Mouse (Mus musculus): ENCODE results near the gene Tbc1d9. TPM values are rescaled to one million over a fixed set of nuclear protein-coding genes. Genes with fewer than 3 reads are reported as not detected.

Tbc1d9 gene
- polyA plus RNA-seq, 1 experiment from 2014 or later = 16.1 TPM

DNA sequence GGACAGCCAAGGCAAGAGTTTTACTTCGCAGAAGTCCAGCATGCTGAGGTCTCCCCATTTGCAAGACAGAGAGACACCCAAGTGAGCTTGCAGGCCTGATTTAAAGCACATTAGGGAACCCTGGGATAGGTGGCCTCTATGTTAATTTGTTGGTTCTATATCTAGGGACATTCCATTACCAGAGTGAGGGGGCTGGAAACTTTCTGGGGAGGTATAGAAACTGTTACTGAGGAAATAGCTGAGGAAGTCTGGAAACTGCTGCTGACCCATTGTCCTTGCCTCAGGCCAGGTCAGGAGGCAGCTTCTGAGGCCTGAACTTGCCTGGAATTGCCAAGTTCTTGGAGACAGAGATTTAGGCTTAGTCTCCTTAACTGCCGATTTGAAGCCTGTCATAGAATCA is 4.5 kb upstream of the Tbc1d9 start:
- H3K36me3 ChIP-seq = no peaks in the 10 kb centered on the region
- no peaks in the 10 kb centered on the region for H3K27me3 ChIP-seq
- 72% methylated on average over 2 of the region's 2 CpGs for WGBS
- no peak for ATAC-seq (replicated peaks)
- no peak overlapping the region for H3K9ac ChIP-seq (replicated peaks)
- peaks cover 8% of the 10 kb centered on the region for H3K4me1 ChIP-seq
- H3K9me3 ChIP-seq = no peaks in the 10 kb centered on the region
- no peak overlapping the region for H3K27ac ChIP-seq (replicated peaks)
- H3K4me2 ChIP-seq (replicated peaks) = no peak overlapping the region
- H3K4me3 ChIP-seq = no peak overlapping the region

DNA sequence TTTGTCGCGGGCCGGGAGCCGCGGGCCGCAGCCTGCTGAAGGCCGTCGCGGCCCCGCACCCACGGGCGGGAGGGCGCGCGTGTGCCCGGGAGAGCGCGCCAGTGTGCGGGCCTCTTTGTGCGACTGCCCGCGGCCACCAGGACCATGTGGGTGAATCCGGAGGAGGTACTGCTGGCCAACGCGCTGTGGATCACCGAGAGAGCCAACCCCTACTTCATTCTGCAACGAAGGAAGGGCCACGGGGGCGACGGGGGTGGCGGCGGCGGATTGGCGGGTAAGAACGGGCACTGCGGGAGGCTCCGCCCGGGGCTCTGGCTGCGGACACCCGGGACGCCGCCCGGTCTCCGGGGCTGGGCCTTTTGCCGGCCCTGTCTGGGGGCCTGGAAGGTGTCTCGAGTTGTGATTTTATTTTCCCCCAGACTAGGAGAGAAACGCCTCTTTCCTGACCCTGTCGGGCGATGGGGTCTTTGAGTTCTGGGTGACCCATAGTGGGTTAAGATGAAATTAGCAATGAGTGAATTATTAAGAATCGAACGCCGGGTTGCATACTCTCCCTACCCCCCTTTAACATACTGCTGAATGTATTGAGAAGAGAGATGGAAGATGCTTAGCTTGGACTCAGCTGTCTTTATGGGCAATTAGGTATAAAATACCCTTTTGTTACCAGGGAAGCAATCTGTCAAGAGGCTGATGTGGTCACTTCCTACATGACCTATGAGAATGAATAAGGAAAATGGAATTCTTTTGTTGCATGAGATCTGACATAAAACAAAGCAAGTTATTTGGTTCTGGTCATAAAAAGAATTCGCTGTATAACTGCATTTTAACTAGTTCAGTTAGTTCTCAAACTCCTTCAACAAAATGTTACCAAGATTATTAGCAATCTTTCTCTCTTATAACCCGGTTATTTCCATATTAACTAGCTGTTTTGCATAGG is 1.0 kb downstream of the Tbc1d9 start, which contains the start of gene Gm10645:
Gene Gm10645 (minus strand): TSS at position 240 of the 937 bp plus-strand sequence.
- peak within 1 kb of the TSS; percentile 65 for H3K4me2 ChIP-seq (replicated peaks)
- WGBS = 2% methylated on average over 54 of the region's 54 CpGs

DNA sequence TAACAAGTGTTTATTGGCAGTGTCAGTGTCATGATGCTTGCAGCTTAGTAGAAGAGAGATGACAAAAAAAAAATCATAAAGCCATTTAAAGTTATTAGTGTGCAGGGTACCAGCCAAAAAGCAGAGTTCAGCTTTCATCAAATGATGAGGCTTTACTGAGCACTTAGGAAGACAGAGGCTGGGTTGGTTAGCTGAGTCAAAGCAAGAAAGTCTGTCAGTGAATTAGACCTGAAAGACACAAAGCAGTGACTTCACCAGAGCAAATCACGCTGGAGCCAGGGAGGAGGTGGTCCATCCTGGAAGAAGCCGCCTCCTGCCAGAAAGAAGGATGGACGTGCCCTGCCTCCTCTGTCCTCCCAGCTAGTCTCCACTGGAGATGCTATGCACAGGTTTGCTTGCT is 2.8 kb downstream of the Tbc1d9 start:
- no peak overlapping the region; the same call in 1 of the 2 replicates for H3K9ac ChIP-seq (replicated peaks)
- peak overlapping the region; percentile 58 for H3K4me3 ChIP-seq
- no peak for ATAC-seq (replicated peaks)
- 58% methylated on average over 3 of the region's 3 CpGs for WGBS
- H3K27me3 ChIP-seq = no peaks in the 10 kb centered on the region
- no peaks in the 10 kb centered on the region for H3K9me3 ChIP-seq
- peaks cover 32% of the 10 kb centered on the region for H3K4me1 ChIP-seq
- no peak overlapping the region for H3K27ac ChIP-seq (replicated peaks)
- peak overlapping the region; percentile 65 for H3K4me2 ChIP-seq (replicated peaks)
- no peaks in the 10 kb centered on the region for H3K36me3 ChIP-seq

More for the DNA sequence above, 1.0 kb downstream of the Tbc1d9 start, which contains the start of gene Gm10645:
- peak within 1 kb of the TSS; percentile 87 for H3K9ac ChIP-seq (replicated peaks)
- H3K27ac ChIP-seq (replicated peaks) = peak within 1 kb of the TSS; percentile 90
- no peaks in the 10 kb centered on the region for H3K9me3 ChIP-seq
- H3K4me3 ChIP-seq = peak within 1 kb of the TSS; percentile 58
- H3K36me3 ChIP-seq = no peaks in the 10 kb centered on the region
- H3K27me3 ChIP-seq = no peaks in the 10 kb centered on the region
- ATAC-seq (replicated peaks) = peak; percentile 80
- H3K4me1 ChIP-seq = peaks cover 32% of the 10 kb centered on the region

- H3K27me3 ChIP-seq = no peaks in the 10 kb centered on the region
- no peak overlapping the region for H3K4me2 ChIP-seq (replicated peaks)
- no peak for ATAC-seq (replicated peaks)
- peaks cover 32% of the 10 kb centered on the region for H3K4me1 ChIP-seq
- 86% methylated on average over 3 of the region's 3 CpGs for WGBS
- H3K36me3 ChIP-seq = no peaks in the 10 kb centered on the region
- H3K9me3 ChIP-seq = no peaks in the 10 kb centered on the region
- no peak overlapping the region for H3K9ac ChIP-seq (replicated peaks)
- no peak overlapping the region for H3K4me3 ChIP-seq
- H3K27ac ChIP-seq (replicated peaks) = no peak overlapping the region
These were observed 4.0 kb downstream of the Tbc1d9 start for GRCm38 (mm10) chr8:83169127-83169526.

GRCm38 (mm10) chr8:83169709-83170108 is 4.6 kb downstream of the Tbc1d9 start:
- Histone ChIP-seq H3K27ac (replicated peaks) (no peak overlapping the region), H3K4me2 (replicated peaks) (no peak overlapping the region), H3K9me3 (no peaks in the 10 kb centered on the region), H3K36me3 (no peaks in the 10 kb centered on the region), H3K27me3 (no peaks in the 10 kb centered on the region), H3K9ac (replicated peaks) (no peak overlapping the region), H3K4me3 (no peak overlapping the region), H3K4me1 (peaks cover 28% of the 10 kb centered on the region)
- ATAC-seq (replicated peaks) = no peak
- WGBS = 93% methylated on average over 2 of the region's 2 CpGs

GRCm38 (mm10) chr8:83170894-83171293 is 5.7 kb downstream of the Tbc1d9 start:
- no peak for ATAC-seq (replicated peaks)
- Histone ChIP-seq H3K36me3 (no peaks in the 10 kb centered on the region), H3K27ac (replicated peaks) (no peak overlapping the region), H3K9me3 (no peaks in the 10 kb centered on the region), H3K4me1 (peaks cover 30% of the 10 kb centered on the region), H3K4me3 (no peak overlapping the region), H3K27me3 (no peaks in the 10 kb centered on the region), H3K9ac (replicated peaks) (no peak overlapping the region), H3K4me2 (replicated peaks) (no peak overlapping the region)
- 50% methylated on average over 6 of the region's 6 CpGs for WGBS

- H3K27ac ChIP-seq (replicated peaks) = peak overlapping the region; percentile 1; the same call in 1 of the 2 replicates
- 61% methylated on average over 10 of the region's 10 CpGs for WGBS
- ATAC-seq (replicated peaks) = no peak
These were observed 10.5 kb downstream of the Tbc1d9 start for GRCm38 (mm10) chr8:83175680-83176079.

DNA sequence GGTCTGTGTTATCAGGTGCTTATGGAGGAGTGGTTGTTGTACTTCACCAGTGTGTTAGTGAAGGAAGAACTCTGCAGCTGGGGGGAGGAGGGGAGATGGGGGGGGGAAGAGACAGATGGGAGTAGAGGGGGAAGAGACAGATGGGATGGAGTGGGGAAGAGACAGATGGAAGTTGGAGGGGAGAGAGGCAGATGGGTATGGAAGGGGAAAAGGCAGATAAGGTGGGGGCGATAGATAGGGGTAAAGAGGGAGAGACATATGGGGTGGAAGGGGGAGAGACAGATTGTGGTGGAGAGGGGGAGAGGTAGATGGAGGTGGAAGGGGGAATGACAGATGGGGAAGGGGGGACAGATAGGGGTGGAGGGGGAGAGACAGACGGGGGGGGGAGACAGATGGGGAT is 11.6 kb downstream of the Tbc1d9 start:
- H3K4me3 ChIP-seq = no peak overlapping the region
- WGBS = 61% methylated on average over 2 of the region's 2 CpGs
- no peak overlapping the region for H3K4me2 ChIP-seq (replicated peaks)
- H3K4me1 ChIP-seq = peaks cover 19% of the 10 kb centered on the region
- ATAC-seq (replicated peaks) = peak; percentile 46; the same call in 1 of the 2 replicates
- H3K27me3 ChIP-seq = no peaks in the 10 kb centered on the region
- 0 out of 2 replicates have a peak overlapping the region, but pooled peaks have one; percentile 1 for H3K27ac ChIP-seq (replicated peaks)
- no peaks in the 10 kb centered on the region for H3K36me3 ChIP-seq
- no peaks in the 10 kb centered on the region for H3K9me3 ChIP-seq
- H3K9ac ChIP-seq (replicated peaks) = no peak overlapping the region

More at GRCm38 (mm10) chr8:83175680-83176079, 10.5 kb downstream of the Tbc1d9 start:
- Histone ChIP-seq H3K27me3 (no peaks in the 10 kb centered on the region), H3K4me1 (peaks cover 19% of the 10 kb centered on the region), H3K9ac (replicated peaks) (no peak overlapping the region), H3K4me2 (replicated peaks) (no peak overlapping the region), H3K36me3 (no peaks in the 10 kb centered on the region), H3K9me3 (no peaks in the 10 kb centered on the region), H3K4me3 (no peak overlapping the region)

DNA sequence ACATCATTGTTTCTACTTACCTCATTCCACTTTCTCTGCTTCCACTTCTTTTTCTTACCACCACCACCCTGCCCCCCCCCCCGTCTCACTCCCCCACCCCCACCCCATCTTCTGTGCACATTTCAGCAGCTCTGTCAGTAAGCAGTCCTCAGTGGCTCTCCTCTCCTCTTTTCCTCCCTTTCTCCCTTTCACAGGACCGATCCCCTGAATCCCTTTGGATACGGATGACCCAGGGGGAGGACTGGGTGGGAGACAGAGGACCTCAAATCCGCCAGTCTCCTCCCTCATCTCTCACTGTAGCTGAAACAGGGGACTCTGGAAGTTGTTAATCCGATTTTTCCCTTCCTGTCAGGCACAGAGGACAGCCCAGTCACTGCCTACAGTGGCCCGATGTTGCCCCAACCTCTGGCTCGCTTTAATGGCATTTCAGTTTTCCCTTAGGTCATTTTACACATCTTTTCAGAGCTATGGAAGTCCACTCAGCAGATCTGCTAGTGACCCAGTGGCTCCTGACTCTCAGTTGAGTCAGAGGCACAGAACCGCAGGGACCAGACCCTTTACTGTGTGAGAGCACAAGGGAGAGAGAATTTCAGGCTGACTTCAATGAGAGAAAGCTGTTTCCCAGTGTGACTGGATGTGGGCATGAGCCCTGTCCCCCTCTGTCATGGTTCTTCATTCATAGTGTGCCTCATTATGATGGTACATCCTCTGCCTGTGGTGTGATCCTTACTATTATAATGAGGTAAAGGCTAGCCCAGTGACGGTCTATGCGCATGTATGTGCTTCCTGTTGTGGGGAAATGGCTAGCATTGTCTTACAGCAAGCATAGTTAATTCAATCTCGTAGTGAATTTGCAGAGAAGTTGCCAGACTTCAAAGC is 12.4 kb downstream of the Tbc1d9 start:
- Histone ChIP-seq H3K36me3 (no peaks in the 10 kb centered on the region), H3K27ac (replicated peaks) (no peak overlapping the region), H3K9ac (replicated peaks) (no peak overlapping the region), H3K27me3 (no peaks in the 10 kb centered on the region), H3K4me2 (replicated peaks) (no peak overlapping the region), H3K9me3 (no peaks in the 10 kb centered on the region), H3K4me3 (no peak overlapping the region), H3K4me1 (peaks cover 25% of the 10 kb centered on the region)
- WGBS = 22% methylated on average over 11 of the region's 11 CpGs
- ATAC-seq (replicated peaks) = 0 out of 2 replicates have a peak, but pooled peaks have one; percentile 40

GRCm38 (mm10) chr8:83178228-83178742 is 13.1 kb downstream of the Tbc1d9 start:
- Histone ChIP-seq H3K4me1 (peaks cover 26% of the 10 kb centered on the region), H3K9ac (replicated peaks) (no peak overlapping the region), H3K27ac (replicated peaks) (no peak overlapping the region), H3K36me3 (no peaks in the 10 kb centered on the region), H3K4me3 (no peak overlapping the region), H3K27me3 (no peaks in the 10 kb centered on the region), H3K4me2 (replicated peaks) (no peak overlapping the region), H3K9me3 (no peaks in the 10 kb centered on the region)
- WGBS = 17% methylated on average over 9 of the region's 9 CpGs
- ATAC-seq (replicated peaks) = 0 out of 2 replicates have a peak, but pooled peaks have one; percentile 17

- 80% methylated on average over 6 of the region's 6 CpGs for WGBS
- ATAC-seq (replicated peaks) = no peak
These were observed 16.8 kb downstream of the Tbc1d9 start for GRCm38 (mm10) chr8:83181851-83182482.

More at GRCm38 (mm10) chr8:83181851-83182482, 16.8 kb downstream of the Tbc1d9 start:
- H3K4me1 ChIP-seq = peaks cover 23% of the 10 kb centered on the region
- H3K9ac ChIP-seq (replicated peaks) = no peak overlapping the region
- no peak overlapping the region for H3K4me3 ChIP-seq
- H3K27ac ChIP-seq (replicated peaks) = no peak overlapping the region
- no peaks in the 10 kb centered on the region for H3K27me3 ChIP-seq
- no peaks in the 10 kb centered on the region for H3K9me3 ChIP-seq
- H3K36me3 ChIP-seq = no peaks in the 10 kb centered on the region
- H3K4me2 ChIP-seq (replicated peaks) = no peak overlapping the region

Measured in forebrain, embryonic 15.5 days (tissue).